Mouse (Mus musculus) G1E (cell line): ENCODE measurements at regions not wholly inside any gene's neighbourhood (a gene's known extent, or its start where the extent isn't known, plus 50 kb on each side); places are given as distances from the start of the nearest gene placed in this dataset.

ENCODE experiments used
- ATAC-seq: 2 replicates; pipeline ENCODE4 v1.8.0; 2016; ENCODE audit warnings: mild to moderate bottlenecking; ENCODE audit not compliant: insufficient number of reproducible peaks, poor library complexity, low FRiP score, severe bottlenecking; ENCODE audit errors: extremely low read depth
- DNase-seq: peaks from one replicate; pipeline ENCODE4 v3.0.0; 2012; ENCODE audit warnings: low spot score
- H3K27me3 ChIP-seq: 2 replicates; pipeline ENCODE4 v1.6.1; 2012; ENCODE audit warnings: mild to moderate bottlenecking, low read length, inconsistent platforms; ENCODE audit not compliant: insufficient read depth
- H3K36me3 ChIP-seq: replicated peaks from 2 replicates; pipeline ENCODE3; 2012; ENCODE audit warnings: mild to moderate bottlenecking, inconsistent platforms
- H3K4me1 ChIP-seq: 2 replicates; pipeline ENCODE4 v1.6.1; 2012; ENCODE audit warnings: low read depth, low read length, inconsistent platforms, mixed read lengths; ENCODE audit not compliant: insufficient read depth
- H3K4me3 ChIP-seq: 2 replicates; pipeline ENCODE4 v1.5.1; 2012; ENCODE audit warnings: low read depth, mild to moderate bottlenecking, inconsistent platforms, low read length, moderate library complexity, mixed read lengths
- H3K9me3 ChIP-seq: replicated peaks from 2 replicates; pipeline ENCODE4 v1.6.1; 2012; ENCODE audit warnings: inconsistent platforms
- CTCF ChIP-seq: IDR thresholded peaks from 2 replicates; pipeline ENCODE4 v1.5.1; 2012; ENCODE audit warnings: low read depth, low read length, inconsistent platforms, mixed read lengths
- GATA1 ChIP-seq: IDR thresholded peaks from 2 replicates; pipeline ENCODE4 v1.6.1; 2012; ENCODE audit warnings: borderline replicate concordance, low read length, inconsistent platforms, mixed read lengths
- GATA2 ChIP-seq: IDR thresholded peaks from 2 replicates; pipeline ENCODE4 v1.6.1; 2012; ENCODE audit warnings: low read depth, low read length, inconsistent platforms, borderline replicate concordance
- POLR2AphosphoS5 ChIP-seq: IDR thresholded peaks from 2 replicates; pipeline ENCODE4 v1.6.1; 2012; ENCODE audit warnings: low read depth, low read length, inconsistent platforms; ENCODE audit not compliant: insufficient replicate concordance
- TAL1 ChIP-seq: conservative IDR thresholded peaks from 2 replicates; pipeline ENCODE4 v1.6.1; 2012; ENCODE audit warnings: low read depth, low read length, inconsistent platforms, mixed read lengths

- H3K27me3 ChIP-seq, result no peaks in the 10 kb centered on the region
- DNase-seq (no peak), ATAC-seq (no peak)
- TF ChIP-seq GATA2 (no peak), CTCF (no peak), GATA1 (no peak), TAL1 (no peak), POLR2AphosphoS5 (no peak)
- no peak overlapping the region for H3K4me3 ChIP-seq
- H3K9me3 ChIP-seq, result no peaks in the 10 kb centered on the region
- peaks cover 6% of the 10 kb centered on the region for H3K36me3 ChIP-seq
- H3K4me1 ChIP-seq, result peaks cover 64% of the 10 kb centered on the region
Observed at GRCm38 (mm10) chr15:62212283-62212910, 1289.6 kb upstream of the A1bg start.

GRCm38 (mm10) chr15:62209881-62210481 is 1287.2 kb upstream of the A1bg start:
- Histone ChIP-seq H3K4me1 (peaks cover 46% of the 10 kb centered on the region), H3K9me3 (no peaks in the 10 kb centered on the region), H3K27me3 (no peaks in the 10 kb centered on the region), H3K4me3 (no peak overlapping the region), H3K36me3 (peaks cover 6% of the 10 kb centered on the region)
- peak; percentile 54 for DNase-seq
- ATAC-seq, result peak; percentile 29; the same call in 1 of the 2 replicates
- TF ChIP-seq POLR2AphosphoS5, result no peak
- TF ChIP-seq GATA1, result no peak
- TF ChIP-seq CTCF, result no peak

- Histone ChIP-seq H3K27me3 (no peaks in the 10 kb centered on the region), H3K4me3 (no peak overlapping the region), H3K4me1 (peaks cover 41% of the 10 kb centered on the region), H3K36me3 (peaks cover 6% of the 10 kb centered on the region), H3K9me3 (no peaks in the 10 kb centered on the region)
- DNase-seq, result no peak
- no peak for ATAC-seq
- TF ChIP-seq TAL1, result no peak
- no peak for TF ChIP-seq GATA2
- no peak for TF ChIP-seq GATA1
- no peak for TF ChIP-seq POLR2AphosphoS5
- TF ChIP-seq CTCF, result no peak
Observed at GRCm38 (mm10) chr15:62209296-62209695, 1286.5 kb upstream of the A1bg start.

GRCm38 (mm10) chr15:62206502-62206902 is 1283.7 kb upstream of the A1bg start:
- peaks cover 3% of the 10 kb centered on the region for H3K36me3 ChIP-seq
- no peak for TF ChIP-seq POLR2AphosphoS5
- TF ChIP-seq TAL1, result no peak
- TF ChIP-seq CTCF, result no peak
- TF ChIP-seq GATA2, result no peak
- TF ChIP-seq GATA1, result no peak
- ATAC-seq (no peak), DNase-seq (no peak)
- H3K9me3 ChIP-seq, result no peaks in the 10 kb centered on the region
- no peaks in the 10 kb centered on the region for H3K27me3 ChIP-seq
- no peak overlapping the region for H3K4me3 ChIP-seq
- H3K4me1 ChIP-seq, result peaks cover 22% of the 10 kb centered on the region

GRCm38 (mm10) chr15:62203951-62204905 is 1281.4 kb upstream of the A1bg start:
- TF ChIP-seq POLR2AphosphoS5, result no peak
- no peak for TF ChIP-seq CTCF
- no peak for TF ChIP-seq GATA2
- TF ChIP-seq GATA1, result no peak
- TF ChIP-seq TAL1, result no peak
- DNase-seq, result no peak
- peaks cover 10% of the 10 kb centered on the region for H3K4me1 ChIP-seq
- peaks cover 3% of the 10 kb centered on the region for H3K36me3 ChIP-seq
- H3K4me3 ChIP-seq, result no peak overlapping the region
- H3K27me3 ChIP-seq, result no peaks in the 10 kb centered on the region
- ATAC-seq, result no peak
- no peaks in the 10 kb centered on the region for H3K9me3 ChIP-seq
